Mouse (Mus musculus) neural tube, embryonic 10.5 days (tissue): ENCODE data around the gene Mif4gd.

Experiments used
- DNase-seq: peaks from one replicate; pipeline ENCODE4 v3.0.0-alpha.2; 2017; ENCODE audit warnings: low spot score; ENCODE audit errors: extremely low spot score

The Mif4gd gene

DNA sequence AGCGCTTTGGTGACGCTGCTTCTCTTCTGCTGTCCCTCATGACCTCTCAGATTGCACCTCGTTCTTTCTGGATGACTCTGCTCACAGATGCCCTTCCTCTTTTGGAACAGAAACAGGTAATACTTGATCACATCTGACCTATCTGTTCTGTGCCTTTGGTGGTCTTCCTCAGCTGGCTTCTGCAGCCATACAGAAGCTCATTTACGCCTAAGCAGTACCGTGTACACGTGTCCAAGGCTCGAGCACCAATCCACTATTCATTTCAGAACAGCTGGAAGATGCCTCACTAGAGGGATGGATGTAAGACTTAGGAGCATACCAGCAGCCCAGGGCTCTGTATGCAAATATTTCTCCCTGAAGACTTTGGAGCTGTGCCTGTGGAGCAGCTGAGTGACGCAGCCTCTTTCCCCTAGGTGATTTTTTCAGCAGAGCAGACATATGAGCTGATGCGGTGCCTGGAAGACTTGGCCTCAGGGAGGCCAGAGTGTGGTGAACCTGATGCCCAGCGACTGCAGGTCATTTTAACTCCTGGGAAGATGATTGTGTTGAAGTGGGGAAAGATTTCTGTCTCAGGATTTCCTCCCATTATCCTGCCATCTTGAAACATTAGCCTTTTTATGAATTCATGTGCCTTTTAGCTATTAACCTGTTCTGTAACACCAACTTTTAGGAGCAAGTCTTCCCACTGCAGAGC, 29.7 kb downstream of the Mif4gd start:
- no peak for DNase-seq

- DNase-seq: no peak
These were observed 33.7 kb downstream of the Mif4gd start for GRCm38 (mm10) chr11:115579080-115579479.

DNA sequence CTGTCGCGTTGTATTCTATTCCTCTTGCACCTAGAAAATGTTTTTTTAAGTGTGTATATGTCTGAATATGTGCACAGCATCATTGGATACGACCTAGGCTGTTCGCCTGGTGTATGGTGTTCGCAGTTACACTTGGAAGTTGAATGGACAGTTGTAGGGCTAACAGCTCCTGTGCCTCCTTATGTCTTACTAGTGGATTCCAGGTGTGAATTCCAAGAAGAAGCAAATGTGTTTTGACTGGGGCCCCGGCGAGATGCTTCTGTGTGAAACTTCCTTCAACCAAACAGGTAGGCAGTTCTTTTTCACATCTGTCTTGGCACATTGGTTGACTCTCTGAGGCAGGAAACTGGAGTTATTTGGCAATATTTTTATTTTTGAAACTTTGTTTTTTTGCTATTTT, 47.8 kb downstream of the Mif4gd start:
- no peak for DNase-seq

- DNase-seq: peak; percentile 98
These were observed 48.5 kb downstream of the Mif4gd start, which contains the start of gene Nup85 for GRCm38 (mm10) chr11:115564064-115564809. Gene Nup85 (plus strand): TSS chr11:115564434.

- no peak for DNase-seq
These were observed 49.4 kb downstream of the Mif4gd start for GRCm38 (mm10) chr11:115563406-115563805.
